Mouse (Mus musculus) kidney, adult 2 months (tissue): ENCODE measurements around the gene Nelfe. TPM values are rescaled to one million over a fixed set of nuclear protein-coding genes. Genes with fewer than 3 reads are reported as not detected.
"Not testable (repeated sequence)": the region's sequence is repeated elsewhere in the genome, so short reads cannot be mapped to it uniquely, and the experiment has no call there.

ENCODE experiments used
- DNase-seq: peaks from one replicate; pipeline ENCODE4 v3.0.0; 2021
- H3K27ac ChIP-seq: fragments of 200-500 bp; 2 replicates; pipeline ENCODE4 v1.5.1; 2012; ENCODE audit warnings: low read depth, low read length, control low read depth, inconsistent platforms; ENCODE audit not compliant: insufficient read depth
- H3K27me3 ChIP-seq: fragments of 200-500 bp; replicated peaks from 2 replicates; pipeline ENCODE4 v1.6.1; 2012; ENCODE audit warnings: mild to moderate bottlenecking, moderate library complexity, low read length, inconsistent platforms; ENCODE audit not compliant: control insufficient read depth, insufficient read depth
- H3K36me3 ChIP-seq: fragments of 200-500 bp; 2 replicates; pipeline ENCODE4 v1.6.1; 2012; ENCODE audit warnings: mild to moderate bottlenecking, moderate library complexity, low read length, inconsistent platforms; ENCODE audit not compliant: control insufficient read depth, insufficient read depth
- H3K4me1 ChIP-seq: fragments of 200-500 bp; 2 replicates; pipeline ENCODE4 v1.6.1; 2011; ENCODE audit warnings: low read length; ENCODE audit not compliant: control insufficient read depth, insufficient read depth
- H3K4me3 ChIP-seq: fragments of 200-500 bp; 2 replicates; pipeline ENCODE4 v1.5.1; 2011; ENCODE audit warnings: mild to moderate bottlenecking, low read depth, low read length, control low read depth; ENCODE audit not compliant: insufficient read depth
- CTCF ChIP-seq: fragments of 200-500 bp; conservative IDR thresholded peaks from 2 replicates; pipeline ENCODE4 v1.5.1; 2011; ENCODE audit warnings: low read depth, mild to moderate bottlenecking, control low read depth, low read length, moderate library complexity, mixed read lengths; ENCODE audit not compliant: insufficient read depth, insufficient read length
- POLR2A ChIP-seq: fragments of 200-500 bp; IDR thresholded peaks from one replicate; pipeline ENCODE4 v1.6.1; 2011; ENCODE audit warnings: low read depth, low read length, control low read depth
- WGBS: fragments of 180-500 bp; shearing (Covaris S2); methylation state at CpG from one replicate; pipeline ENCODE4 v1.1.7; 2018; 5-methylcytosine and 5-hydroxymethylcytosine counted together
- polyA plus RNA-seq: library from polyadenylated mRNA; depleted of rRNA; stranded (reverse); fragments of >200 nt; gene quantifications from 2 replicates; pipeline ENCODE4 v1.2.3, GENCODE M21; 2012; rRNA removed

Gene Nelfe
- polyA plus RNA-seq, 1 experiment: 26.2 TPM

DNA sequence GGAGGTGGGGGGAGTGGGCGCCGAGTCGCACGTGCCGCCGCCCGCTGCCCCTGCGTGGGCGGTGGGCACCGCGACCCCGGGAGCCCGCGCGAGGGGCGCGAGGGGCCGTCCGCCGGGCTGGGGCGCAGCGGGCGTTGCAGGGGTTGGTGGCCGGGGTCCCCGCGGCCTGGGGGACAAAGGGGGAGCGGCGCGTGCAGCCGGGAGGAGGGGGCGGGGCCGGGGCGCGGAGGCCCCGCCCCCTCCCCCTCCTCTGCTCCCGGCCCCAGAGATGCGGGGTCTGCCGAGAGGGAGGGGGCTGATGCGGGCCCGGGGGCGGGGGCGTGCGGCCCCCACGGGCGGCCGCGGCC lies 48.5 kb downstream of the Nelfe start:
- peak overlapping the region; percentile 89 for H3K4me3 ChIP-seq
- WGBS: 0% methylated on average over 29 of the region's 47 CpGs
- no peaks in the 10 kb centered on the region; the same call in 1 of the 2 replicates for H3K4me1 ChIP-seq
- no peaks in the 10 kb centered on the region for H3K27me3 ChIP-seq
- no peak for TF ChIP-seq CTCF
- TF ChIP-seq POLR2A: no peak
- H3K36me3 ChIP-seq: no peaks in the 10 kb centered on the region; the same call in 1 of the 2 replicates
- peak; percentile 19 for DNase-seq
- H3K27ac ChIP-seq: no peak overlapping the region

DNA sequence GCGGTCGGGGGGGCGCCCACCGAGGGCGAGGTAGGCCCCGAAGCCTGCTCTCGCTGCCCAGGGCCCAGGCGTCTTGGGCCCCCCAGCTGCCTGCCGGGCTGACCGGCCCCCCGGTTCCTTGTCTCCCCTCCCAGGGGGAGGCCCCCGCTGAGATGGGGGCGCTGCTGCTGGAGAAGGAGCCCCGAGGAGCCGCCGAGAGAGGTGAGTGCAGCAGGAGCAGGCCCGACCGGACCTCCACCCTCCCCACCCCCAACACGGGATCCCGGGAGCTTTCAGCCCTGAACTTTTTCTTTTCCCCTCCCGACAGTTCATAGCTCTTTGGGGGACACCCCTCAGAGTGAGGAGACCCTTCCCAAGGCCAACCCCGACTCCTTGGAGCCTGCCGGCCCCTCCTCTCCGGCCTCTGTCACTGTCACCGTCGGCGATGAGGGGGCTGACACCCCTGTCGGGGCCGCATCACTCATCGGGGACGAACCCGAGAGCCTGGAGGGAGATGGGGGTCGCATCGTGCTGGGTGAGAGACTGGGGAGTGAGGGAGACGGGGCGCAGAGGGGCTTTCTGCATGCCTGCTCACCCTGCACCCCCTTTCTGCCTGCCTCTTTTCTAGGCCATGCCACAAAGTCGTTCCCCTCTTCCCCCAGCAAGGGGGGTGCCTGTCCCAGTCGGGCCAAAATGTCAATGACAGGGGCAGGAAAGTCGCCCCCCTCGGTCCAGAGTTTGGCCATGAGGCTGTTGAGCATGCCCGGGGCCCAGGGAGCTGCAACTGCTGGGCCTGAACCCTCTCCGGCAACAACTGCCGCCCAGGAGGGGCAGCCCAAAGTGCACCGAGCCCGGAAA lies 49.1 kb downstream of the Nelfe start:
- Histone ChIP-seq H3K4me1 (no peaks in the 10 kb centered on the region), H3K27ac (peak overlapping the region; percentile 85), H3K4me3 (peak overlapping the region; percentile 89), H3K27me3 (no peaks in the 10 kb centered on the region), H3K36me3 (no peaks in the 10 kb centered on the region; the same call in 1 of the 2 replicates)
- TF ChIP-seq CTCF: no peak
- TF ChIP-seq POLR2A: no peak
- peak; percentile 68 for DNase-seq
- WGBS: under 1% methylated on average over 35 of the region's 45 CpGs

DNA sequence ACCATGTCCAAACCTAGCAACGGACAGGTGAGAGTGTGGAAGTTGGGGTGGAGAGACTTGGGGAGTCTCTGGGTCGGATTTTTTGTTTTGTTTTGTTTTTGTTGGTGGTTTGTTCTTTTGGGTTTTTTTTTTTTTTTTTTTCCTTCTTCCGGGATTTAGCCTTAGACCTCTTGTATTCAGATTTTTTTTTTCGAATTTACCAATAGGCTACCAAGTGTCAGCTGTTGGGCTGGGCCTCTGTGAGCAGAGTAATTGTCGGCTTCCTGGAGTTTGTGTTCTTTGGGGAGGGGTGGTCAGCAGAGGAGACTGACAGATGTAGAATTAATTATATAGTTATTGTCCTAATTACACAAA lies 49.7 kb downstream of the Nelfe start:
- DNase-seq: peak; percentile 61
- Histone ChIP-seq H3K27ac (peak overlapping the region; percentile 85), H3K36me3 (no peaks in the 10 kb centered on the region; the same call in 1 of the 2 replicates), H3K4me3 (peak overlapping the region; percentile 89), H3K27me3 (no peaks in the 10 kb centered on the region), H3K4me1 (no peaks in the 10 kb centered on the region)
- 0% methylated on average over 5 of the region's 5 CpGs for WGBS
- TF ChIP-seq CTCF (no peak), POLR2A (no peak)

DNA sequence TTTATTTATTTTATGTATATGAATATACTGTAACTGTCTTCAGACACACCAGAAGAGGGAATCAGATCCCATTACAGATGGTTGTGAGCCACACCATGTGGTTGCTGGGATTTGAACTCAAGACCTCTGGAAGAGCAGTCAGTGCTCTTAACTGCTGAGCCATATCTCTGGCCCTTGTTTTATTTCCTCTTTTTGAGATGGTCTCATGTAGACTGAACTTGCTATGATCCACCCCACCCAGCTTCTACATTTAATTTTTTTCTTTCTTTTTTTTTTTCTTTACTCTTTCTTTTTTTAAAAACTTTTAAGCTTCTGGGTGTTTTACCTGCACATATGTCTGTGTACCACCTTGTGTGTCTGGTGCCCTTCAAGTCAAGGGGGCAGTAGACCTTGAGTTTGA lies 50.6 kb downstream of the Nelfe start:
- not testable (repeated sequence) for DNase-seq, H3K4me1 ChIP-seq, H3K27me3 ChIP-seq, H3K36me3 ChIP-seq, H3K4me3 ChIP-seq, H3K27ac ChIP-seq

DNA sequence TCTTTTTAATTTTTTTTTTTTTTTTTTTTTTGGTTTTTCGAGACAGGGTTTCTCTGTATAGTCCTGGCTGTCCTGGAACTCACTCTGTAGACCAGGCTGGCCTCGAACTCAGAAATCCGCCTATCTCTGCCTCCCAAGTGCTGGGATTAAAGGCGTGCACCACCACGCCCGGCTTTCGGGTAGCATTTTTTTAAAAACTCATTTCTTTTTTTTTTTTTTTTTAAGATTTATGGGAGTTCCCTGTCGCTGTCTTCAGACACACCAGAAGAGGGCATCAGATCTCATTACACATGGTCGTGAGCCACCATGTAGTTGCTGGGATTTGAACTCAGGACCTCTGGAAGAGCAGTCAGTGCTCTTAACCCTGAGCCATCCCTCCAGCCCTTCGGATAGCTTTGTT lies 51.8 kb downstream of the Nelfe start:
- not testable (repeated sequence) for H3K27me3 ChIP-seq, H3K27ac ChIP-seq, H3K4me3 ChIP-seq, H3K4me1 ChIP-seq, DNase-seq, H3K36me3 ChIP-seq
- WGBS: 89% methylated on average over 9 of the region's 10 CpGs

DNA sequence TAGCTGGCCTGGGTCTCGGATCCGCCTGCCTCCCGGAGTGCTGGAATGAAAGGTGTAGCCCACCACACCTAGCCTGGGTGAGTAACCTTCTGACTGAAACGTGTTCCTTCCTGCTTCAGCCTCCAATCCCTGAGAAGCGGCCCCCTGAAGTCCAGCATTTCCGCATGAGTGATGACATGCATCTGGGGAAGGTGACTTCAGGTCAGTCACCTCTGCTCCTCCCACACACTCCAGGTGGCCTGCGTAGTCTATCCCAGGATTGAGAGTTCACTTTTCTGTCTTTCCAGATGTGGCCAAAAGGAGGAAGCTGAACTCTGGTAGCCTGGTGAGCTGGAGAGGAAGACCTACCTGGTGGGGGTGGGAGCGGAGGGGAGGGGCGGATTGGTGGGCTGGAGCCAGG lies 52.7 kb downstream of the Nelfe start:
- peak; percentile 22 for DNase-seq
- WGBS: 72% methylated on average over 9 of the region's 9 CpGs
- TF ChIP-seq CTCF: no peak
- TF ChIP-seq POLR2A: no peak
- H3K36me3 ChIP-seq: peaks cover under 1% of the 10 kb centered on the region
- H3K27ac ChIP-seq: no peak overlapping the region
- no peak overlapping the region for H3K4me3 ChIP-seq
- H3K27me3 ChIP-seq: no peaks in the 10 kb centered on the region
- H3K4me1 ChIP-seq: no peaks in the 10 kb centered on the region

Other genes starting within 250 kb of the Nelfe start
- gene Rnf5, start 246.7 kb upstream of the Nelfe start, polyA plus RNA-seq: 208 and 256 TPM in 2 replicates
- 245 and 294 TPM in 2 replicates for gene Agpat1, start 246.1 kb upstream of the Nelfe start, polyA plus RNA-seq
- 5.1 and 5.3 TPM in 2 replicates for gene Egfl8, start 234.4 kb upstream of the Nelfe start, polyA plus RNA-seq
- gene Ppt2, start 221.9 kb upstream of the Nelfe start, polyA plus RNA-seq: 118 and 123 TPM in 2 replicates
- gene Prrt1, start 220.9 kb upstream of the Nelfe start, polyA plus RNA-seq: 2.7 and 3.2 TPM in 2 replicates
- 5.5 and 5.8 TPM in 2 replicates for gene Fkbpl, start 205.6 kb upstream of the Nelfe start, polyA plus RNA-seq
- 52.5 and 65.5 TPM in 2 replicates for gene Atf6b, start 203.2 kb upstream of the Nelfe start, polyA plus RNA-seq
- 5.5 and 8.5 TPM in 2 replicates for gene Tnxb, start 179.9 kb upstream of the Nelfe start, polyA plus RNA-seq
- gene C4b, start 106.5 kb upstream of the Nelfe start, polyA plus RNA-seq: 4.7 and 6.8 TPM in 2 replicates
- gene Cyp21a1, start 45.8 kb upstream of the Nelfe start, polyA plus RNA-seq: 0.23 and 29.2 TPM in 2 replicates
- 35.7 and 36.7 TPM in 2 replicates for gene Stk19, start 13.4 kb upstream of the Nelfe start, polyA plus RNA-seq
- 52.6 and 59.2 TPM in 2 replicates for gene Dxo, start 13.4 kb upstream of the Nelfe start, polyA plus RNA-seq
- 58.2 and 69.5 TPM in 2 replicates for gene Skiv2l, start 181 bp upstream of the Nelfe start, polyA plus RNA-seq
- 191 and 199 TPM in 2 replicates for gene Cfb, start 12.1 kb downstream of the Nelfe start, polyA plus RNA-seq
- gene Zbtb12, start 29.1 kb downstream of the Nelfe start, polyA plus RNA-seq: 9.4 and 10.8 TPM in 2 replicates
- gene Gm20547, start 31.7 kb downstream of the Nelfe start, polyA plus RNA-seq: 0.05 TPM in 1 of 2 replicates, not detected in the other
- 62.9 and 73.4 TPM in 2 replicates for gene C2, start 47.9 kb downstream of the Nelfe start, polyA plus RNA-seq
- 134 and 169 TPM in 2 replicates for gene Ehmt2, start 48.1 kb downstream of the Nelfe start, polyA plus RNA-seq
- gene Slc44a4, start 64.1 kb downstream of the Nelfe start, polyA plus RNA-seq: 73.5 and 88.1 TPM in 2 replicates
- gene Neu1, start 80.9 kb downstream of the Nelfe start, polyA plus RNA-seq: 448 and 498 TPM in 2 replicates
- gene Hspa1b, start 108.8 kb downstream of the Nelfe start, polyA plus RNA-seq: 38.8 and 56.5 TPM in 2 replicates
- gene Gm20481, start 119.5 kb downstream of the Nelfe start, polyA plus RNA-seq: not detected in 2 replicates
- gene Hspa1a, start 121.8 kb downstream of the Nelfe start, polyA plus RNA-seq: 23.4 and 31.5 TPM in 2 replicates
- 0.33 and 0.58 TPM in 2 replicates for gene Hspa1l, start 122.3 kb downstream of the Nelfe start, polyA plus RNA-seq
- gene Lsm2, start 131.5 kb downstream of the Nelfe start, polyA plus RNA-seq: 70.2 and 88.2 TPM in 2 replicates
- 52.5 and 64.5 TPM in 2 replicates for gene Vars, start 150.6 kb downstream of the Nelfe start, polyA plus RNA-seq
- gene Vwa7, start 166.2 kb downstream of the Nelfe start, polyA plus RNA-seq: 0.80 and 0.89 TPM in 2 replicates
- 0.69 and 0.77 TPM in 2 replicates for gene Sapcd1, start 177.6 kb downstream of the Nelfe start, polyA plus RNA-seq
- gene Msh5, start 196.4 kb downstream of the Nelfe start, polyA plus RNA-seq: 1.6 and 2.4 TPM in 2 replicates
- gene Clic1, start 199.6 kb downstream of the Nelfe start, polyA plus RNA-seq: 105 and 117 TPM in 2 replicates
- gene Ddah2, start 208.6 kb downstream of the Nelfe start, polyA plus RNA-seq: 37.7 and 41.0 TPM in 2 replicates
- gene Ly6g6c, start 215.0 kb downstream of the Nelfe start, polyA plus RNA-seq: 0.13 and 0.16 TPM in 2 replicates
- 0.46 and 0.66 TPM in 2 replicates for gene Mpig6b, start 215.8 kb downstream of the Nelfe start, polyA plus RNA-seq
- gene Ly6g6e, start 226.5 kb downstream of the Nelfe start, polyA plus RNA-seq: 2.1 and 2.5 TPM in 2 replicates
- 8.1 and 8.9 TPM in 2 replicates for gene Ly6g6d, start 227.7 kb downstream of the Nelfe start, polyA plus RNA-seq
- not detected in 2 replicates for gene Ly6g6f, start 235.2 kb downstream of the Nelfe start, polyA plus RNA-seq
- 156 and 217 TPM in 2 replicates for gene Abhd16a, start 238.9 kb downstream of the Nelfe start, polyA plus RNA-seq